Comparison of ENCODE assay signal across 8 mouse cellular contexts in genomic region chr15:82347303-82347676, GRCm38 (mm10). TPM values are rescaled to one million over a fixed set of nuclear protein-coding genes. Genes with fewer than 3 reads are reported as not detected.
DNase-seq lines count a peak whose midpoint lies in the region; ATAC-seq and TF ChIP-seq lines count a peak whose summit lies in the region.

No protein-coding gene starts in this region.

- WGBS in heart, embryonic 14.5 days, result 77% methylated on average over 4 of the region's 4 CpGs
- 85% methylated on average over 4 of the region's 4 CpGs for WGBS in hindbrain, embryonic 10.5 days
- WGBS in macrophage (ENCODE audit: missing documents), result 56% methylated on average over 4 of the region's 4 CpGs

- peak overlapping the region; percentile 92 for H3K4me2 ChIP-seq in heart, embryonic 14.5 days (ENCODE audit: low read length)

- H3K27ac ChIP-seq in heart, embryonic 14.5 days (replicated peaks in 1 of 2; ENCODE audit: control insufficient read depth in 1 of 2, insufficient read depth in 1 of 2, low read depth in 2 of 2, low read length in 2 of 2), result peak overlapping the region; percentile 82 to 89; a peak in 3 of 4 replicates
- H3K27ac ChIP-seq in ES-E14 (ENCODE audit: insufficient read depth, low read depth, low read length, poor library complexity, severe bottlenecking) (no peak overlapping the region), macrophage (peak overlapping the region; percentile 67)
- H3K27ac ChIP-seq in hindbrain, embryonic 10.5 days, result no peak overlapping the region

- DNase-seq in heart, adult 11 months, result no peak
- DNase-seq in ES-E14 (ENCODE audit: low read depth, low spot score), result no peak
- no peak for DNase-seq in hindbrain, embryonic 10.5 days (ENCODE audit: low spot score)
- DNase-seq in urinary bladder, adult 18-20 months (ENCODE audit: low spot score in 2 of 2), result no peak
- no peak for DNase-seq in spleen, postnatal 4 days (ENCODE audit: low spot score in 2 of 2)

- H3K27me3 ChIP-seq in heart, embryonic 14.5 days (ENCODE audit: control insufficient read depth, insufficient read depth, low read length), result no peaks in the 10 kb centered on the region
- no peaks in the 10 kb centered on the region; the same call in 1 of the 2 replicates for H3K27me3 ChIP-seq in hindbrain, embryonic 10.5 days (ENCODE audit: insufficient read depth, poor library complexity, severe bottlenecking)

- H3K9ac ChIP-seq in heart, embryonic 14.5 days (ENCODE audit: low read length), result peak overlapping the region; percentile 78; the same call in 1 of the 2 replicates
- H3K9ac ChIP-seq in ES-E14 (ENCODE audit: insufficient read depth, low read depth, low read length, poor library complexity, severe bottlenecking), result peak overlapping the region; percentile 58; the same call in 1 of the 2 replicates

- H3K9me3 ChIP-seq in heart, embryonic 14.5 days (ENCODE audit: control insufficient read depth, low read length), result no peaks in the 10 kb centered on the region
- no peaks in the 10 kb centered on the region for H3K9me3 ChIP-seq in ES-E14 (ENCODE audit: control insufficient read depth, insufficient read depth, low read depth, low read length)
- H3K9me3 ChIP-seq in hindbrain, embryonic 10.5 days, result no peaks in the 10 kb centered on the region

- ATAC-seq in heart, embryonic 14.5 days (ENCODE audit: insufficient number of reproducible peaks, insufficient read depth, low FRiP score, low read depth), result no peak
- no peak for ATAC-seq in inflammation-experienced regulatory T-cells, adult 6 months

- peaks cover 53% of the 10 kb centered on the region for H3K79me2 ChIP-seq in macrophage (ENCODE audit: inconsistent target)

- H3K4me3 ChIP-seq in heart, embryonic 14.5 days (ENCODE audit: control insufficient read depth in 1 of 2, insufficient read depth in 1 of 2, low read depth in 1 of 2, low read length in 2 of 2), result peak overlapping the region; percentile 72 to 80; a peak in 3 of 4 replicates
- H3K4me3 ChIP-seq in ES-E14 (ENCODE audit: insufficient read depth in 1 of 2, low read depth in 1 of 2, low read length in 2 of 2, poor library complexity in 1 of 2, severe bottlenecking in 1 of 2), result peak overlapping the region; percentile 49 to 87; a peak in 3 of 4 replicates
- peak overlapping the region; percentile 80 for H3K4me3 ChIP-seq in hindbrain, embryonic 10.5 days
- H3K4me3 ChIP-seq in macrophage (ENCODE audit: inconsistent target), result peak overlapping the region; percentile 69

- peaks cover 11 to 28% of the 10 kb centered on the region in 2 experiments for H3K4me1 ChIP-seq in heart, embryonic 14.5 days (ENCODE audit: control insufficient read depth in 2 of 2, insufficient read depth in 2 of 2, low read length in 2 of 2)
- peaks cover 4 to 9% of the 10 kb centered on the region in 2 experiments for H3K4me1 ChIP-seq in ES-E14 (ENCODE audit: control insufficient read depth in 2 of 2, insufficient read depth in 2 of 2, low read length in 2 of 2, poor library complexity in 1 of 2)
- peaks cover 32% of the 10 kb centered on the region for H3K4me1 ChIP-seq in hindbrain, embryonic 10.5 days (replicated peaks)

- peaks cover 41% of the 10 kb centered on the region for H3K36me3 ChIP-seq in heart, embryonic 14.5 days (ENCODE audit: control insufficient read depth, insufficient read depth, low read length)
- H3K36me3 ChIP-seq in ES-E14 (ENCODE audit: control insufficient read depth, insufficient read depth, low read length, poor library complexity, severe bottlenecking) (peaks cover 23% of the 10 kb centered on the region), macrophage (ENCODE audit: inconsistent target) (peaks cover 19% of the 10 kb centered on the region)
- H3K36me3 ChIP-seq in hindbrain, embryonic 10.5 days, result peaks cover 44% of the 10 kb centered on the region

- in situ Hi-C loops in ES-E14 (cut with MboI; ENCODE audit: low sequenced_read_pairs in 2 of 2, unreplicated experiment in 2 of 2), result no loop called here

TF ChIP-seq in ES-E14, 5 proteins besides CTCF, POLR2A, EP300 and RAD21:
- TF ChIP-seq ZC3H11A (IDR thresholded peaks at IDR 0.05; ENCODE audit: borderline replicate concordance, low read depth, low read length) (no peak), HCFC1 (IDR thresholded peaks at IDR 0.05; ENCODE audit: borderline replicate concordance, insufficient read depth, low read length) (no peak), ZNF384 (IDR thresholded peaks at IDR 0.05; ENCODE audit: low read depth, low read length) (no peak), CHD2 (IDR thresholded peaks at IDR 0.05; ENCODE audit: low read depth, low read length) (no peak)

RNA-seq across cellular contexts. Expression of gene Ndufa6, which starts 6.8 kb away (rescaled TPM):
- polyA plus RNA-seq in heart, embryonic 14.5 days (2014; fragmentation: Nextera tagmentation; extraction: Ambion mirVana), result 667 and 735 TPM in 2 replicates
- 256 and 306 TPM in 2 replicates for total RNA-seq in ES-E14 (2012; rRNA removed)
- polyA plus RNA-seq in hindbrain, embryonic 10.5 days (2016; fragmentation: Nextera tagmentation; extraction: Ambion mirVana), result 267 and 273 TPM in 2 replicates
- total RNA-seq in macrophage (2018; cell fraction: chromatin; rRNA removed), result 10 to 100 TPM in 25 of 26 experiments, 1 to 10 TPM in 1; 8.3 to 66.7 (median 26.3) TPM
- 100 to 1,000 TPM; 111 to 184 (median 147) TPM for total RNA-seq in macrophage (2018; cell fraction: cytosol; rRNA removed)
- 10 to 100 TPM; 21.2 to 80.3 (median 44.2) TPM for total RNA-seq in macrophage (2018; cell fraction: nucleus; rRNA removed)
- 111 to 200 TPM (median 159 TPM) in 3 replicates for polyA plus RNA-seq in macrophage (2018)
- polyA plus RNA-seq in inflammation-experienced regulatory T-cells, adult 6 months (2017; shearing (Covaris generic)), result 100 to 1,000 TPM; 393 to 568 (median 531) TPM

RNA-seq across cellular contexts. Expression of gene Smdt1, which starts 8.5 kb away (rescaled TPM):
- polyA plus RNA-seq in heart, embryonic 14.5 days (2014; fragmentation: Nextera tagmentation; extraction: Ambion mirVana), result 365 and 384 TPM in 2 replicates
- total RNA-seq in ES-E14 (2012; rRNA removed), result 172 and 222 TPM in 2 replicates
- 269 and 314 TPM in 2 replicates for polyA plus RNA-seq in hindbrain, embryonic 10.5 days (2016; fragmentation: Nextera tagmentation; extraction: Ambion mirVana)
- 10 to 100 TPM in 25 of 26 experiments, 1 to 10 TPM in 1; 9.2 to 43.0 (median 21.2) TPM for total RNA-seq in macrophage (2018; cell fraction: chromatin; rRNA removed)
- total RNA-seq in macrophage (2018; cell fraction: cytosol; rRNA removed), result 100 to 1,000 TPM; 168 to 308 (median 231) TPM
- 10 to 100 TPM; 18.5 to 85.0 (median 49.4) TPM for total RNA-seq in macrophage (2018; cell fraction: nucleus; rRNA removed)
- 151 to 223 TPM (median 166 TPM) in 3 replicates for polyA plus RNA-seq in macrophage (2018)
- 100 to 1,000 TPM; 101 to 149 (median 103) TPM for polyA plus RNA-seq in inflammation-experienced regulatory T-cells, adult 6 months (2017; shearing (Covaris generic))

RNA-seq across cellular contexts. Expression of gene Pheta2, which starts 8.5 kb away (rescaled TPM):
- polyA plus RNA-seq in heart, embryonic 14.5 days (2014; fragmentation: Nextera tagmentation; extraction: Ambion mirVana), result 7.3 and 7.5 TPM in 2 replicates
- 0.85 and 0.95 TPM in 2 replicates for total RNA-seq in ES-E14 (2012; rRNA removed)
- 4.8 TPM in 2 replicates for polyA plus RNA-seq in hindbrain, embryonic 10.5 days (2016; fragmentation: Nextera tagmentation; extraction: Ambion mirVana)
- 1 to 10 TPM in 20 of 26 experiments, under 1 TPM in 6; 0.25 to 3.5 (median 1.5) TPM for total RNA-seq in macrophage (2018; cell fraction: chromatin; rRNA removed)
- total RNA-seq in macrophage (2018; cell fraction: cytosol; rRNA removed), result 1 to 10 TPM in 18 of 26 experiments, under 1 TPM in 8; 0.48 to 2.4 (median 1.3) TPM
- total RNA-seq in macrophage (2018; cell fraction: nucleus; rRNA removed), result 1 to 10 TPM in 19 of 26 experiments, under 1 TPM in 7; 0.34 to 4.4 (median 1.5) TPM
- 0.70 to 1.6 TPM (median 1.00 TPM) in 3 replicates for polyA plus RNA-seq in macrophage (2018)
- 1 to 10 TPM; 2.7 to 5.1 (median 4.0) TPM for polyA plus RNA-seq in inflammation-experienced regulatory T-cells, adult 6 months (2017; shearing (Covaris generic))

RNA-seq across cellular contexts. Expression of gene Naga, which starts 8.6 kb away (rescaled TPM):
- 47.4 and 48.7 TPM in 2 replicates for polyA plus RNA-seq in heart, embryonic 14.5 days (2014; fragmentation: Nextera tagmentation; extraction: Ambion mirVana)
- total RNA-seq in ES-E14 (2012; rRNA removed), result 17.6 and 35.3 TPM in 2 replicates
- 20.9 and 24.9 TPM in 2 replicates for polyA plus RNA-seq in hindbrain, embryonic 10.5 days (2016; fragmentation: Nextera tagmentation; extraction: Ambion mirVana)
- 100 to 1,000 TPM in 21 of 26 experiments, 10 to 100 TPM in 5; 76.6 to 224 (median 156) TPM for total RNA-seq in macrophage (2018; cell fraction: chromatin; rRNA removed)
- total RNA-seq in macrophage (2018; cell fraction: cytosol; rRNA removed), result 100 to 1,000 TPM in 18 of 26 experiments, 10 to 100 TPM in 8; 78.5 to 144 (median 108) TPM
- total RNA-seq in macrophage (2018; cell fraction: nucleus; rRNA removed), result 100 to 1,000 TPM; 122 to 283 (median 212) TPM
- polyA plus RNA-seq in macrophage (2018), result 77.0 to 153 TPM (median 125 TPM) in 3 replicates
- polyA plus RNA-seq in inflammation-experienced regulatory T-cells, adult 6 months (2017; shearing (Covaris generic)), result 10 to 100 TPM; 40.7 to 74.7 (median 50.9) TPM

RNA-seq across cellular contexts. Expression of gene Cyp2d22, which starts 32.8 kb away (rescaled TPM):
- polyA plus RNA-seq in heart, embryonic 14.5 days (2014; fragmentation: Nextera tagmentation; extraction: Ambion mirVana), result 8.6 and 9.2 TPM in 2 replicates
- total RNA-seq in ES-E14 (2012; rRNA removed), result 0.94 and 2.3 TPM in 2 replicates
- 2.5 and 3.0 TPM in 2 replicates for polyA plus RNA-seq in hindbrain, embryonic 10.5 days (2016; fragmentation: Nextera tagmentation; extraction: Ambion mirVana)
- under 1 TPM in 1 of 26 experiments, not detected in 25; 0.22 TPM for total RNA-seq in macrophage (2018; cell fraction: chromatin; rRNA removed)
- total RNA-seq in macrophage (2018; cell fraction: cytosol; rRNA removed), result not detected
- not detected for total RNA-seq in macrophage (2018; cell fraction: nucleus; rRNA removed)
- polyA plus RNA-seq in macrophage (2018), result not detected in 3 replicates
- polyA plus RNA-seq in inflammation-experienced regulatory T-cells, adult 6 months (2017; shearing (Covaris generic)), result 1 to 10 TPM in 2 of 3 experiments, not detected in 1; 2.6 to 3.5 TPM

Comparison
In these comparisons a context has a peak if more than half of its experiments do, and no peak if none do; other contexts are left out.
1. H3K27ac ChIP-seq: peak in heart, embryonic 14.5 days (2 of 2) and macrophage (single experiment); none in ES-E14 (single experiment) and hindbrain, embryonic 10.5 days (single experiment).
2. Peak in every context shown above with its lines, with median percentiles within 50 percentile points of each other: H3K4me3 ChIP-seq.